Mouse (Mus musculus) bone marrow macrophage, adult 2 months (primary cell): Measurements from ENCODE around the gene Cldn9. TPM values are rescaled to one million over a fixed set of nuclear protein-coding genes. Genes with fewer than 3 reads are reported as not detected.

Source experiments
- H3K27ac ChIP-seq: 2 replicates; pipeline ENCODE4 v1.5.1; 2012; ENCODE audit warnings: low read depth, low read length; ENCODE audit not compliant: insufficient read depth
- H3K4me1 ChIP-seq: 2 replicates; pipeline ENCODE4 v1.6.1; 2012; ENCODE audit warnings: low read length; ENCODE audit not compliant: control insufficient read depth, insufficient read depth
- H3K4me3 ChIP-seq: 2 replicates; pipeline ENCODE4 v1.5.1; 2012; ENCODE audit warnings: mild to moderate bottlenecking, low read length, moderate library complexity; ENCODE audit not compliant: insufficient read depth
- CTCF ChIP-seq: IDR thresholded peaks from 2 replicates; pipeline ENCODE4 v1.5.1; 2012; ENCODE audit warnings: low read depth, mild to moderate bottlenecking, low read length, moderate library complexity
- POLR2A ChIP-seq: IDR thresholded peaks from 2 replicates; pipeline ENCODE4 v1.6.1; 2012; ENCODE audit warnings: mild to moderate bottlenecking, low read depth, low read length, borderline replicate concordance
- polyA plus RNA-seq: library from polyadenylated mRNA; stranded (reverse); fragments of >200 nt; gene quantifications from 2 replicates; pipeline ENCODE4 v1.2.4, GENCODE M21; 2012; ENCODE audit not compliant: missing spikeins, insufficient read depth, insufficient read length

The Cldn9 gene
- polyA plus RNA-seq, 1 experiment: not detected

DNA sequence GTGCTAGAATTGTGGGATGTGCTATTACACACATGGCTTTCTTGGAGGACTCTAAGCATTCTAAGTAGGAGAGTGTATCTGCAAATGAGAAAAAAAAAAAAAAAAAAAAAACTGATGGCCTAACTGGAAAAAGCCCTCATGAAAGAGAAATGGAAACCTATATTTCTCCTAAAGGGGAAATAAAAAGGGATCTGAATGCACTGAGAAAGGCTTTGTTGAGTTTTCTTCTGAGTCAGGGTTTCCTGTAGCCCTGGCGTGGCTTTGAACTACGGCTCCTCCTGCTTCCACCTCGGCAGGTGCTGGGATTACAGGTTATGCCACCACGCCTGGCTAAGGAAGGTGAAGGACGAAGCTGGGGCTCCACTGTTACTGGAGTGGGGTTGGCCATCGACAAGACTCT, 29.8 kb downstream of the Cldn9 start:
- peaks cover 14% of the 10 kb centered on the region for H3K4me1 ChIP-seq
- no peak overlapping the region for H3K27ac ChIP-seq
- H3K4me3 ChIP-seq: no peak overlapping the region
- TF ChIP-seq POLR2A (no peak), CTCF (no peak)

DNA sequence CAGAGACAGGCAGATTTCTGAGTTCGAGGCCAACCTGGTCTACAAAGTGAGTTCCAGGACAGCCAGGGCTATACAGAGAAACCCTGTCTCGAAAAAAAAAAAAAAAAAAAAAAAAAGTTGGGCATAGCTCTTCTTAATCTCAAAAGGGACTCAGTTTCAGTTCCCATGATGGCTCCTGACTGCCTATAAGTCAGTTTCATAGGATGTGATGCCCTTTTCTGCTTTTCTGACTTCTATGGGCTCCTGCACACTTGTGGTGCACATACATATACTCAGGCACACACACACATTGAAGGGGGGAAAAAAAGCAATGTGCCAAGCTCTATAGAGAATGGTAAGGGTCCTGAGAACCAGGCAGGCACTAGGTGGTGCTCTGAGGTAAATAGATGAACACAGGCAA, 30.5 kb downstream of the Cldn9 start:
- TF ChIP-seq POLR2A: no peak
- no peak overlapping the region for H3K4me3 ChIP-seq

DNA sequence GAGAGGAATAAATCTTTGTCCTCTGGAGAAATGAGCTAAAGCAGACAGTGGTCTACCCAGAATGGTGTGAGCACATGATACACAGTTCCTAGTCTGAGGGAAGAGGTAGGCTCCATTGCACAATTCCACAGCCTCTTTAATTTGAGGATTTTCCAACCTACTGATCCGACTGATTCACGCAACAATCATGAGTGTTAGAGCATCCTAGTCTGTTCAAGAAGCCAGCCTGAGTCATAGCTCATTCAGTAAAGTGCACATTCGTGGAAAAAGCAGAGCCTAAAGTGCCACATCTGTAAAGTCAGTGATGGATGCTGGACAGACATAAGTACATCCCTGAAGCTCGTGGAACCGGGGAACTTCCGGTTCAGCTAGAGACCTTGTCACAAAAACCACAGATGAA, 32.5 kb downstream of the Cldn9 start:
- Histone ChIP-seq H3K4me3 (no peak overlapping the region), H3K27ac (no peak overlapping the region), H3K4me1 (peaks cover 12% of the 10 kb centered on the region)
- TF ChIP-seq CTCF: no peak
- TF ChIP-seq POLR2A: no peak

More for the DNA sequence above, 30.5 kb downstream of the Cldn9 start:
- Histone ChIP-seq H3K27ac (no peak overlapping the region), H3K4me1 (peaks cover 14% of the 10 kb centered on the region)

DNA sequence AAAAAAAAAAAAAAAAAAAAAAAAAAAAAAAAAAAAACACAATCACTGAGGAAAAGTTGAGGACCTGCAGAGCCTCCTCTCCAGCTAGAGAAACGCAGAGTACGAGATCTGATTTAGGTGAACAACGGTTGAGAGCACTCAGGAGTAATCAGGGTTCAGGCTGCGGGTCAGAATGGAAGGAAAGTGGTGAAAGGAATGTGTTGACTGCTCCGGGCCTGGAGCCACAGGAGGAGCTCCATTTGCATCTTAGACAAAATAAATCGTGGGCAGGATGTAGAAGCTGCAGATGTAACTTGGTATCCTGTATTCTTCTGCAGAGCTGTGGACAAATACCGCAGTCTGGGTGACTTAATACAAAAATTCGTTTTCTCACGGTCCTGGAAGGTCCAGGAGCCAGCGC, 37.9 kb downstream of the Cldn9 start:
- Histone ChIP-seq H3K4me1 (no peaks in the 10 kb centered on the region), H3K27ac (no peak overlapping the region), H3K4me3 (no peak overlapping the region)
- TF ChIP-seq POLR2A: no peak
- TF ChIP-seq CTCF: no peak

DNA sequence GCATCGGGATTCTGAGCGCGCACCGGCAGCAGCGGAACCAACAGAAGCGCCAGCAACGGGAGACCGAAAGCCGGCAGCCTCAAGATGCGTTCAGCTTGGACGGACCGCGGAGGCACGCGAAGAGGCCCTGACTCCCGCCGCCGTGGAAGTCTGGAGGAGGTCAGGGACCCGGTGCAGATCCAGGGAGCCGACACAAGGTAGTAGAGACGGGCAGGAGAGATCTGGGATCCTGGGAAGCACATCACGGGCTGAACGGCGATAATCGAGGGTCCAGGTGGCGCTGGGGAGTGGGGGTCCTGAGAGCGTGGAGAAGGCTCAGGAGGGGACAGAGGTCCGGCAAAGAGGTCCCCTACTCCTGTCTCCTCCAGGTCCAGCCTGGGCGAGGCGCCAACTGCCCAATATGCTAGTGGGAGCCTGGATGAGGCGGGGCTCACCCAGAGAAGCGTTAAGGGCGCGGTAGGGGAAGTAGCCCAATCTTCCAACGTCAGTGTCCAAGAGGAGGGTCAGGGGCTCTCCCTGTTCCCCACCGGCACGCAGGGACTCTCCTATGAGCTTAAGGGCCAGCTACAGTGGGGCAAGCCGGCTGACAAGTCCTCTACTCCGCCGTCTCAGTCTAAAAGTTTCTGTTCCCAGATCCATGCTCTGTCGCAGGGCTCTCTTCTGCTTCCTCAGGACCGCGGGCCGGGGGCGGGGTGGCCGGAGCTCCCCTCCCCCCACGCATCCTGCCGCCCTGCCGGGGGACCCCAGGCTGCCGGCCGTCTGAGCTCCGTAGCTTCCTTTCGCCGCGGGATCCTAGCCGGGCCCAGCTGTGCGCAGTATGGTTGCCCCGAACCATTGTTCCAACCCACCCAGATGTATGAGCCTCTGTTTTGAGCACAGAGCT, 39.0 kb downstream of the Cldn9 start, which contains the start of gene Mmp25:
TSS of gene Mmp25 (minus strand) at position 665 of the 883 bp plus-strand sequence.
- H3K4me1 ChIP-seq: no peaks in the 10 kb centered on the region
- no peak within 1 kb of the TSS for H3K27ac ChIP-seq
- TF ChIP-seq POLR2A: no peak
- no peak for TF ChIP-seq CTCF
- H3K4me3 ChIP-seq: peak within 1 kb of the TSS; percentile 60

Other genes with a start within 250 kb of the Cldn9 start
- gene Vmn2r117, start 204.3 kb downstream of the Cldn9 start, polyA plus RNA-seq: not detected in 2 replicates
- 2.6 and 4.1 TPM in 2 replicates for gene Zfp213, start 119.8 kb downstream of the Cldn9 start, polyA plus RNA-seq
- gene Zfp13, start 84.5 kb downstream of the Cldn9 start, polyA plus RNA-seq: 1.2 and 1.3 TPM in 2 replicates
- not detected in 2 replicates for gene Zscan10, start 83.2 kb downstream of the Cldn9 start, polyA plus RNA-seq
- 0.38 and 0.41 TPM in 2 replicates for gene Mmp25, start 38.7 kb downstream of the Cldn9 start, polyA plus RNA-seq
- not detected in 2 replicates for gene Bicdl2, start 23.5 kb downstream of the Cldn9 start, polyA plus RNA-seq
- gene Hcfc1r1, start 10.4 kb downstream of the Cldn9 start, polyA plus RNA-seq: 101 and 118 TPM in 2 replicates
- 20.9 and 23.4 TPM in 2 replicates for gene Thoc6, start 10.1 kb downstream of the Cldn9 start, polyA plus RNA-seq
- 4.9 and 5.6 TPM in 2 replicates for gene Tnfrsf12a, start 6.6 kb downstream of the Cldn9 start, polyA plus RNA-seq
- gene Cldn6, start 4.8 kb downstream of the Cldn9 start, polyA plus RNA-seq: not detected in 2 replicates
- not detected in 2 replicates for gene 1520401A03Rik, start 38.8 kb upstream of the Cldn9 start, polyA plus RNA-seq
- gene Pkmyt1, start 42.3 kb upstream of the Cldn9 start, polyA plus RNA-seq: 17.3 and 20.1 TPM in 2 replicates
- gene Paqr4, start 56.8 kb upstream of the Cldn9 start, polyA plus RNA-seq: 13.9 TPM in 2 replicates
- gene Kremen2, start 61.8 kb upstream of the Cldn9 start, polyA plus RNA-seq: not detected in 2 replicates
- 20.4 and 21.3 TPM in 2 replicates for gene Flywch1, start 87.6 kb upstream of the Cldn9 start, polyA plus RNA-seq
- 1.6 and 1.8 TPM in 2 replicates for gene Flywch2, start 102.1 kb upstream of the Cldn9 start, polyA plus RNA-seq
- gene Srrm2, start 106.5 kb upstream of the Cldn9 start, polyA plus RNA-seq: 502 and 543 TPM in 2 replicates
- gene Elob, start 145.1 kb upstream of the Cldn9 start, polyA plus RNA-seq: 240 and 243 TPM in 2 replicates
- not detected in 2 replicates for gene Prss33, start 152.0 kb upstream of the Cldn9 start, polyA plus RNA-seq
- not detected in 2 replicates for gene Prss32, start 159.8 kb upstream of the Cldn9 start, polyA plus RNA-seq
- gene Prss41, start 160.1 kb upstream of the Cldn9 start, polyA plus RNA-seq: not detected in 2 replicates
- gene Prss21, start 184.0 kb upstream of the Cldn9 start, polyA plus RNA-seq: not detected in 2 replicates
- not detected in 2 replicates for gene Dcpp1, start 196.8 kb upstream of the Cldn9 start, polyA plus RNA-seq
- not detected in 2 replicates for gene Dcpp2, start 196.9 kb upstream of the Cldn9 start, polyA plus RNA-seq
- gene Dcpp3, start 233.4 kb upstream of the Cldn9 start, polyA plus RNA-seq: not detected in 2 replicates